Mouse (Mus musculus) megakaryocyte progenitor cell, adult 5-6 weeks (primary cell): Measurements from ENCODE around the gene Fndc11. TPM values are rescaled to one million over a fixed set of nuclear protein-coding genes. Genes with fewer than 3 reads are reported as not detected.
"Not testable (repeated sequence)": the region's sequence is repeated elsewhere in the genome, so short reads cannot be mapped to it uniquely, and the experiment has no call there.

ENCODE experiments used
- ATAC-seq: replicated peaks from 2 replicates; pipeline ENCODE4 v1.8.0; 2016; ENCODE audit warnings: mild to moderate bottlenecking, moderate TSS enrichment, inconsistent platforms; ENCODE audit not compliant: poor library complexity
- total RNA-seq, 2 experiments: library from RNA; stranded (forward) in 1 of 2; stranded (reverse) in 1 of 2; fragments of 157-497, 149-512 nt in 1 of 2; fragments of 200-1000 nt in 1 of 2; gene quantifications; 2 replicates each; pipeline versions ENCODE4 v1.2.3 to v1.2.4; 2015 to 2017

Fndc11 gene
- total RNA-seq (2015) (not detected in 2 replicates), total RNA-seq (2017) (not detected in 2 replicates)

DNA sequence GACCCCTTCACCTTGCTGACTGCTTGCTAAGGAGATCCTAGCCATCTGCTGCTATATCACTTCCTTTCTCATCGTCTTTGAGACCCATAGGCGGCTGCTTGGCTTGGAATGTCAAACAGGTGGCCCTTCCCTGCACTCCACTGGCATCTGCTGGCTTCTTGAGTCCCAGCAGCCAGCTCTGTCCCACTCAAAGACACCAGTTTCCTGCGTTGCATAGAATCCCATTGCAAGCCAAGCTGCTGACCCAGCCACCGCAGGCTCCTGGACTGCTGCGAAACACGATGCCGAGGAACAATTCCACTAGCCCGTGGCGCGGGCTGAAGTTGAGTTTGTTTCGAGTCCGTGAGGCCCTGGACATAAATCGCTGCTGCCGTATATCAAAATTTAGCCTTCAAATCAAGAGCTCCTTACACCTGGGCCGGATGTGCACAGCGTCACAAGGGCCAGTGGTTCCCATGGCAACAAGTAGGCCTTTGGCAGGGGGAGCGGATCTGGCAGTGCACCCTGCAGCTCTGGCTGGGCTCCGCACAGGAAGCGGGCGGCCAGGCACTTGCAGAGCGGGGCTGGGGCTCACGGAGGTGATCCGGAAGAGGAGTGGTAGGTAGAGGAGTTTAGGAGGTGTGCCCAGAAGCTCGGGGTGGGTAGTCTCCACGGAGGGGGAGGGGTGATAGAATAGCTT, at the start of gene Fndc11:
Gene Fndc11 (plus strand): TSS at position 476 of the 679 bp plus-strand sequence.
- ATAC-seq, result peak; percentile 94

DNA sequence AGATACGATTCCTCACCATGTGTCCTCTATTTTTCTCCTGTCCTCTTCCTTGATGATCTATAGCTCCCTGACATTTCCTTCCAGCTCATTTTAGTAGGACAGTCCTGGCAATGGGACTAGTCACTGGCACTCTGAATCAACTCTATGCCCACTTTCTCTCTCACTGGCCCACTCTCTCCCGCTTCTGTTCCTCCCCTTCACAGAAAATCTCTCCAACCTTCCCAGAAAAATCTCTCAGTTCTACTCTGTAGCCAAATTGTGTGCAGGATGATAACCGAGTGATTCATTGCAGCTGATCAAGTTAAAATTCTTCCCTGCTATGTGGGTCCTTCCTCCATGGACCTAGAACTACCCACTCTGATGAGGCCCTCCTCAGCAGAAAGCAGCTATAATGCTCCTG, 45.2 kb upstream of the Fndc11 start:
- no peak for ATAC-seq

DNA sequence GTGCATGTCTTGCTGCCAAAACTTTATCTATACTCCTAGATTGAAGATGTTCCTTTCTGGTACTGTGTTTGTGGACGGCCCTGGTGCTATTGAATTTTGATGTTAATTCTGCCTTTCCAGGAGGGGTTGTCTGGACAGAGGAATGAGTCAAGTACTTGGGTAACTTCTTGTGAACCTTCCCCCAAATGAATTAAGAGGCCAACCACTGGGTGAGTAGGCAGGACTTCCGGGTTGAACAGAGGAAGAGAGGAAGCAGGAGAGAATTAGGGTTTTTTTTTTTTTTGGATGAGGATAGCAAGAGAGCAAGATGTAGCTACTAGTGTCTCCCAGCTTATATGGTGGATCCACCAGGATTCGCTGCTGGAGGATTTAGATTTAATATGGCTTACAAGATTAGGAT, 41.8 kb upstream of the Fndc11 start:
- no peak for ATAC-seq

- no peak for ATAC-seq
Measured at GRCm38 (mm10) chr2:181178471-181178870, 41.3 kb upstream of the Fndc11 start.

GRCm38 (mm10) chr2:181180898-181181297, 38.9 kb upstream of the Fndc11 start:
- no peak for ATAC-seq

DNA sequence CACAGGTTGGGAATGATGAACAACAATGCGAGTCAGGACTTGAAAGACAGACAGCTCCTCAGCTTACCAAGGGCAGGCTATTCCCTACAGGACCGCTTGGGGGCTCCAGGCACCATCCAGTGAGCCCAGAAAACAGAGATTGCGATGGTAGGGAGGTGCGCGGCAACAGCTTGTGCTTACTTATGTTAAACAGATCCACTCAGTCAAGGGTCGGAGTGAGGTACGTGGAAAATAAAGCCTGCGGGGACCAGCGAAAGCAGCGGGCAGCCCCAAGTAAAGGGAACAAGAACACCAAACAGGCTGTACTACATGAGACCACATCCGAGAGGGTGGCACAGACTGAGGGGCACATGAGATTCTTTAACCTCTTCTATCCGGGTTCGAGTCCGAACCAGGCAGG, 33.2 kb upstream of the Fndc11 start:
- peak; percentile 81 for ATAC-seq

GRCm38 (mm10) chr2:181187121-181188000, 32.5 kb upstream of the Fndc11 start, which contains the start of gene Ppdpf:
Gene Ppdpf, plus strand, starts transcription at chr2:181187247.
- peak; percentile 86 for ATAC-seq

- no peak for ATAC-seq
Measured at GRCm38 (mm10) chr2:181188681-181189080, 31.1 kb upstream of the Fndc11 start.

GRCm38 (mm10) chr2:181189321-181189720, 30.5 kb upstream of the Fndc11 start:
- no peak for ATAC-seq

DNA sequence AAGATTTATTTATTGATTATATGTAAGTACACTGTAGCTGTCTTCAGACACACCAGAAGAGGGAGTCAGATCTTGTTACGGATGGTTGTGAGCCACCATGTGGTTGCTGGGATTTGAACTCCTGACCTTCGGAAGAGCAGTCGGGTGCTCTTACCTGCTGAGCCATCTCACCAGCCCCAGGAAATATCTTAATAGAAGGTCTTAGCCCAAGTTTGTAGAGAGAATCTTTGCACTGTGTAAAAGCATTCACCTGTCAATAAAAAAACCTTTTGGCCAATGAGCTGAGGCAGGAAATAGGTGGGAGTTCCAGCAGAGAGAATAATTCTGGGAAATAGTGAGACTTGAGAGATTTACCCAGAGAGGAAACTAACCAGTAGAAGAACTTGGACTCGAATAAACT, 28.4 kb upstream of the Fndc11 start:
- ATAC-seq, result not testable (repeated sequence)

DNA sequence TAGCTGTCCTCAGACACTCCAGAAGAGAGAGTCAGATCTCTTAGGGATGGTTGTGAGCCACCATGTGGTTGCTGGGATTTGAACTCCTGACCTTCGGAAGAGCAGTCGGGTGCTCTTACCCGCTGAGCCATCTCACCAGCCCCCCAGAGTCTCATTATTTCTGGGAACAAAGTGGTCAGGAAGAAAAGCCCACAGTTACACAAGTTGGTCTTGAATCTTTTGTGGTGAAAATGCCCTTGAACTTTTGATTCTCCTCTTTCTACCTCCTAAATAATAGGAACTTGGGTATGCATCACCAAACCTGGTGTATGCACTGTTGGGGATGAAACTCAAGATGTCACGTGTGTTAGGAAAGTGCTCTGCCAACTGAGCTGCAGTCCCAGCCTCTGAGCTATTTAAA, 27.9 kb upstream of the Fndc11 start:
- ATAC-seq, result no peak

DNA sequence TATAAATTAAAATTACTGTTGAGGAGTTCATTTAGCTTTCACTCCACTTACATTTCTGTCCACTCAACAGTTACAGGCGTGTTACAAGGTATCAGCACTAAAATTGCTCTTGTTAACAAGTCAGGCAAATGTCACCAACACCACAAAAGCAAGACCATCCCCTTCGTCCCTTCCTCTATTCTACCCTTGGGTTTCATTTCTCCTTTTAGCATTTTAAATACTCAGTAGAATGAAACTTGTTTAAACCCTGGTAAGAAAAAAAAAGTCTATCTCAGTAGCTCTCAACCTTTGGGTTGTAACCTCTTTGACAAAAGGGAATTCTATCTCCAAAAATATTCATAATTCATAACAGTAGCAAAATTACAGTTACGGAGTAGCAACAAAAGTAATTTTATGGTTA, 26.8 kb upstream of the Fndc11 start:
- ATAC-seq, result peak; percentile 72

DNA sequence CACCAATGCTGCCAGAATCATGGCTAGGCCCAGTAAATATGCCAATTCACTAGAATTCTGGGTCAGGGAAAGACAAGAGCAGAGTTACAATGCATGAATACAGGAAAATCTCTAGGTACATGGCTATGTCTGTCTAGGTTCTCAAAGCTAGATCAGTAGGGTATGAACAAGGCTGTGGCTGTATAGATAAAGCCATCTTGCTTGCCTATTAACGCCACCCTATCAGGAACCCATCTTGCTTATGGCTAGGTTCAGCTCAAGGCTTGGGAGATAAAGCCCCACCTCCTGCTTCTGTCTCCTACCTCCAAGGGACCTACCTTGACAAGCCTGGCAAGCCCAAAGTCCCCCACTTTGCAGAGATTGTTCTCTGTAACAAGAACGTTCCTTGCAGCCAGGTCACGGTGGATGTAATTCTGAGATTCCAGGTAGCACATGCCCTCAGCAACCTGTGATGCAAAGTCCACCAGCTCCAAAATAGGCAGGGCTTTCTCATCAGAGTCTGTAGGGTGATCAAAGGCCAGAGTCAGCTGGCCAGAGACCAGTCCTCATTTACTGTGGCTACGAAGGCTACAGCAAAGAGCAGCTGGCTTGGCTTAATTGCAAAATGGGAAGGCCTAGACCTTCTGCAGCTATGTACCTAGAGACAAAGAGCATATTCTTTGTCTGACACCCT, 23.0 kb upstream of the Fndc11 start:
- ATAC-seq, result no peak

DNA sequence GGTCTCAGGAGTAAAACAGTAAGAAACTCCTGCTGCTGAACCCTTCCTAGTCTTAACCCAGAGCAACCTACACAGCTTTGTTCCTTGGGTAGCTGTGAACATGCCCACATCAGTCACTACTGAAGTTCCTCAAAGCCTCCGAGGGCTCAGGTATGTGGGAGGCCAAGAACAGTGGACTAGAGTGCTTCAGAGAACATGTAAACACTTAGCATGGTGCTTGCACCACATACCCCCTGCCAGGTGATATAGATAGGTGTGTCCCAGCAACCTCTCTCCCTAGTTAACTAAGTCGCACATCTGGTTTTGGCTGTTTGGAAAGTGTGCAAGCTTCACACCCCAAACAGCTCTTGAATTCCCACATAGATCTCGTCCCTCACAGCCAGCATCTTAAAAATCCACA, 18.2 kb upstream of the Fndc11 start:
- ATAC-seq, result no peak

- ATAC-seq, result no peak
Measured at GRCm38 (mm10) chr2:181202422-181202821, 17.4 kb upstream of the Fndc11 start, which contains the start of gene Ptk6. Gene Ptk6, minus strand, starts transcription at chr2:181202789.

- ATAC-seq, result no peak
Measured at GRCm38 (mm10) chr2:181202886-181203285, 16.9 kb upstream of the Fndc11 start.

DNA sequence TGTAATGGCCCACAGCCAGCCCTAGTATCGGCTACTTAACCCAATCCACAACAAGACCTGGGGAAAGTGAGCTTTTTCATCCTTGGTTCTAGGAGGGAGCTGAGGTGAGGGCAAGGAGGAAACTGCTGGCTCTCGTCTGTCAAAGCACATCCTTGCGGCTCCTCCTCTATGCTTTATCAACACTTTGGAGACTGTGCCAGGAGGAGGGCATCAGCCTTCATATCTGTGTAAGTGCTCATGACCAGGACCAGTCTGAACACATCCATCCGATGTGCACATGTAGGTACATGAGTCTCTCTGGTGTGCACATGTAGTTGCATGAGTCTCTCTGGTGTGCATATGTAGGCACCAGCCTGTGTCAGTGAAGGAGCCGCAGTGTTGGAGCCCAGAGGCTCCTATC, 14.1 kb upstream of the Fndc11 start:
- ATAC-seq, result peak; percentile 38; the same call in 1 of the 2 replicates

DNA sequence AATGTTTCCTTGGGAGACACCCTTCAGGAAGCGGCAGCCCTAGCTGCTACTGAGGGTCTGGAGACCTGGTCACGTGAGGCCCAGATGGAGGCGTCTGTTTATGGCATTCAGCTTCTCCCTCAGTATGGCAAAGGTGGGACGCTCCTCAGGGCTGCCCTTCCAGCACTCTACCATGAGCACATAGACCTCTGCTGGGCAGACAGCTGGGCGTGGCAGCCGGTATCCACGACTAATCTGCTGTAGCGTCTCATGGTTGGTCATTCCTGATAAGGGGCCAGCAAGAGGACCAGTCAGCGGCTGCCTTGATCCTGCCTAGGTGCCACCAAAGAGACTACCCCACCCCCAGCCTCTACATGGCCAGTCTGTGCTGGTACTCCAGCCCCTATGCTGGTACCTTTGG, 13.7 kb upstream of the Fndc11 start:
- ATAC-seq, result peak; percentile 33; the same call in 1 of the 2 replicates

DNA sequence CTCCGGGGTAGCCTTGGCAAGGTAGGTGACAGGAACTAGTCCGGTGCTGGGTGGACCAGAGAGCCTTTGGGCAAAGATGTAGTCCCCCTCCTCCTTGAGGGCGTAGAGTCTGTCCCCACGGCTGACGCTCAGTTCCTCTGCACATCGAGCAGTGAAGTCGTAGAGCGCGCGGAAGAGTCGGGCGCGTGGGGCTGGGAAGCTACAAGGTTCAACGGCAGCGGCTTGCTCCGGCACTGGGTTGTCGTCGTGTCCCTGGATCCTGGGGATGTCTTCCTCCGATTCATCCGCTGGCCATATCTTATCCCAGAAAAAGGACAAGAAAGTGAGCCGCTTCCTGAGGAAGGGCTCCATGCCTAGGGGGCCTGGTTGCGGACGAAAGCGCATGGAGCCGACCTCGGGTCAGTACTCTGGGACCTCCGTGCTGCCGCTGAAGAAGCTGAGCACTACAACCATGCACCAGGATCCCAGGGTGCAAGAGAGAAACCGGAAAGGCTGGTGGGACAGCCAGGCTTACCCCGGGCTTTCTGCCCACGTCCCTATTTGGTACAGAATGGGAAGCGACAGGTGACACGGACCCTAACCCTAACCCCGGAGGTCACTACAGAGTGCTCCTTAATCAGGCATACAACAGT, 7.3 kb upstream of the Fndc11 start:
- ATAC-seq, result peak; percentile 36

DNA sequence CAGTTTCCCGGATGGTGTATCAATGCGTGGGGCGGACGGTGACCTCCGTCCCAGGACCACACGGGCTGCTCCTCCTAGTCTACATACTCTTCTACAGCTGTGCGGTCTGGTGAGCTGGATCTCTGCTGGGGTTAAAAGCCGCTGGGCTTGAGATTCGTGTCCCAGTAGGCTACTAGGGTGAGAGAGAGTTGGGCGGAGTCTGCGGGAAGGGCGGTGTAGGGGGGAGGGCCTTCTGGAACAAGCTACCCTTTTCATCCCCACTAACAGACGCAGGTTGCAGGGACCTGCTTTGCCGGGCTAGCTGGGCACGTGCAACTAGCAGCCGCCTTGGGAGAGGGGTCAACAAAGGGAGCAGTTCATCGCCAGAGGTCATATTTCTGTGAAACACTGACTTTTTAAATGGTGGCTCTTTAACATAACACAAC, 6.8 kb upstream of the Fndc11 start, which contains the start of gene Srms:
Gene Srms (minus strand): TSS at position 165 of the 425 bp plus-strand sequence.
- ATAC-seq, result peak; percentile 82

GRCm38 (mm10) chr2:181216037-181216436, 3.8 kb upstream of the Fndc11 start:
- ATAC-seq, result no peak
